Mouse (Mus musculus) spleen, adult 18-20 months (tissue): Measurements from ENCODE around the gene Syngr3.
"Not testable (repeated sequence)": the region's sequence is repeated elsewhere in the genome, so short reads cannot be mapped to it uniquely, and the experiment has no call there.

Source experiments
- DNase-seq, 2 experiments: peaks; one replicate each; pipeline ENCODE4 v3.0.0; 2022; ENCODE audit warnings: mixed read lengths in 2 of 2

The Syngr3 gene

DNA sequence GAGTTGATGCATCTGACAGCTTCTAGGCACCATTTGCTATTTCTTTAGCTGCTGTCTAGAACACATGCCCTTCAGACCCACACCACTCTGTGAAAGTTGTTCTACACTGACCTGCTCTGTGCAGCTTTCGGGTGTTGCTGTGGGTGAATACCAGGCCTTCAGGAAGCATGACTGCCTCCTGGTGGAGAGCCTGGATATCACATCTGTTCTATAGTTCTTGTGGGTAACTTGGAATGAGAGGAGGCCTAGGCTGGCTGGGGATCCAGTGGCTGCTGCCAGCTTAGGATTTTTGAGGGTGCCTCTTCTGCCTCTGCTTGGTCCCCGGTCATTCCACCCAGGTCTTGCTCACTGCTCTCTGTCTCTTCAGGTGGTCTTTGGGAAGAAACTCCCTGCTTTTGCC is 13.6 kb downstream of the Syngr3 start:
- DNase-seq = peak in 1 of 2 experiments; percentile 70

DNA sequence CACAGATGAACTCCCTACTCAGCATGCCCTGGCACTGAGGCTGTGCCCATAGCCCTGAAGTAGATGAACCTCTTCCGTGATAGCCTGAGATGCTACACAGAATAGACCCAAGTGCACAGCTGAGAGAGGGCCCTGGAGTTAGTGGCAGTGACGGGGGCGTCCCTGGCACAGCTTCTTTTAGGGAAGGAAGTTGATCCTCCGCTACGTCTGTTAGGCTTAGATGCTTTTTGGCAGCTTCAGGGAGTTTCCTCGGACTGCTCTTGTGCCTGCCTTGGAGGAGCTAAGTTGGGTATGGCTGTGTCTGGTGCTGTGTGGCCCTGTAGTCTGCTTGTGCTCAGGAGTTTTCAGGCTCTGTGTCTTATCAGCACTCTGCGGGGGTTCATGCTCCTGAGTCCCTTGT is 15.5 kb downstream of the Syngr3 start:
- no peak for DNase-seq

GRCm38 (mm10) chr17:24672141-24672540 is 17.6 kb downstream of the Syngr3 start:
- no peak for DNase-seq

DNA sequence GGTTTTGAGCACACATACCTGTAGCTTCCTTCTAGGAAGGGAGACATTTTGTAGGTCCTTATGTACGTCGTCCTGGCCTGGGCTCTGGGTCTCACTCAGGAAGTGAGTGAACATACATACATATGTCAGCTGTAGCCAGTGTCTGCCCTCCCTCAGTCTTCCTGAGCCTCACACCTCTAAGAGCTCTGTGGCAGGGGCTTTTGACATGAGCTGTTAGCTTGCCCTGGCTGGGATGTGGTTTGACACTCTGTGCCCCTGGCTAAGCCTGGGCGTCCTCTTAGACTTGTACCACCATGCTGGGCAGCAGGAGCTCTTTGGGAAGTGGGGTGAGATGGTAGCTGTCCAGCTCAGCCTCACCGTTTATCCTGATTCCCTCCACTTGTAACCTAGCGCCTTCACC is 18.4 kb downstream of the Syngr3 start:
- no peak for DNase-seq

DNA sequence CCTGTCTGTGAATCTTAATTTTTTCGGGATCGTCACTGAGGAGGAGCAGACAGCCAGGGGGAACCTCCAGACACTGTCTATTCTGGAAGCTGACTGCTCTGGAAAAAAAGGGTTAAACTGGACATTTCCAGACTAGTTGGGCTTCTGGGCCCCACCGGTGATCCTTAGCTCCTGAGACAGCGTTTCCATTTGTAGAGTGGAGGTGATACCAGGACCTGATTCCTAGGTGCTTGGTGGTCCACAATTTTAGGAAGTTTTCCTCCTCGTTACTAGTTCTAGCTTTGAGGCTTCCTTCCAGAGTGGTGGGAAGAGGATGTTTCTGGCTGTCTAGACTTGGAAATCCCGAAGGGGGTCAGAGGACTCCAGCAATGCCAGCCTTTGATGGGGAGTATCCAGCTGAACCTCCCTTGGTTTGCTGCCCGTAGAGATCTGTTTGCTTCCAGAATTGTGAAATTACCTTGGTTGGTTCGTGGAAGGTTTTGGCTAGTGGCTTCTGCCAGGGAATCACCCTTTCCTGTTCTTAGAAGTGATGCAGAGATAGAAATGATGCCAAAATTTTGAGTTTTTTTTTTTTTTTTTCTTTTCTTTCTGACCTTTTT is 19.4 kb downstream of the Syngr3 start:
- DNase-seq = no peak

DNA sequence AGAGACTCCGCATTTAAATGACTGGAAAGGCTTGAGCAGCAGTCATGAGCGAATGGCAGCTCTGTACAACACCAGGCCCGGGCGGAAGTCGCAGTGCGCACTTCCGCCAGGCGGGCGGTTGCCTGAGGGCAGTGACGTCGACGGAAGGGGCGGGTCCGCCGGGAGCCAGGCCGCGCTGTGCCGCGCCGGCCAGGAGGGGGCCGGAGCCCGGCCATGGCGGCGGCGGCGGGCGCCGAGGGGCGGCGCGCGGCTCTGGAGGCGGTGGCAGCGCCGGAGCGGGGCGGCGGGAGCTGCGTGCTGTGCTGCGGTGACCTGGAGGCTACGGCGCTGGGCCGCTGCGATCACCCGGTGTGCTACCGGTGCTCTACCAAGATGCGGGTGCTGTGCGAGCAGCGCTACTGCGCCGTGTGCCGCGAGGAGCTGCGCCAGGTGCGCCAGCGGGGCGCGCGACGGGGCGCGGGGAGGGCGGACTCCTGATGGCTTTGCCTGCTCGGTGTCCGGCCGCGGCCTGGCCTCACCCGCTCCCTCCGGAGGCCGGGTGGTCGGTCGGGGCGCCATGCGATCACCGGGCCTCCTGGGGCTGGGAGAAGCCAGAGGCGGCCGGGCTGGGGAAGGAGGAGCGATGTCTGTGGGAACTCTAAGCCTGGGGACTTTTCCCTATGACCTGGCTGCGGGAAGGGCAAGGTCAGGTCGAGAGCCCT is 20.1 kb downstream of the Syngr3 start, which contains the start of gene Zfp598:
TSS of gene Zfp598 (plus strand) at position 143 of the 701 bp plus-strand sequence.
- DNase-seq = peak; percentile 89 to 96

GRCm38 (mm10) chr17:24669214-24669544 is 20.6 kb downstream of the Syngr3 start:
- DNase-seq = not testable (repeated sequence)

DNA sequence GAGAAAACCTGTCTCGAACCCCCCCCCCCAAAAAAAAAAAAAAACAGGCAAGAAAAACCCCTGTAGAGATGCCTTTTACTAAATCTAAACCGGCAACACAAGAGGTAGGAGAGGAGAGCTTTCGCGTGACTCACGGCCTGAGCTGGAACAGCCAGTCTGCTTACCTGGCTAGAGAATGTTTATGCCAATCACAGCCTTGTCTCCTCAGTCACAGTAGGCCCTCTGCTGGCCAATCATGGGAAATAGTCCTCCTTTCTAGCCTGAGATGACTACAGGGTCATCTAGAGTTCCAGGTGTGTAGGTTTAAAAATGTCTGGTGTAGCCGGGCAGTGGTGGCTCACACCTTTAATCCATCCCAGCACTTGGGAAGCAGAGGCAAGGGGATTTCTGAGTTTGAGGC is 22.3 kb downstream of the Syngr3 start:
- peak; percentile 34 to 57 for DNase-seq

- DNase-seq = not testable (repeated sequence)
These were observed 22.7 kb downstream of the Syngr3 start for GRCm38 (mm10) chr17:24667011-24667410.

DNA sequence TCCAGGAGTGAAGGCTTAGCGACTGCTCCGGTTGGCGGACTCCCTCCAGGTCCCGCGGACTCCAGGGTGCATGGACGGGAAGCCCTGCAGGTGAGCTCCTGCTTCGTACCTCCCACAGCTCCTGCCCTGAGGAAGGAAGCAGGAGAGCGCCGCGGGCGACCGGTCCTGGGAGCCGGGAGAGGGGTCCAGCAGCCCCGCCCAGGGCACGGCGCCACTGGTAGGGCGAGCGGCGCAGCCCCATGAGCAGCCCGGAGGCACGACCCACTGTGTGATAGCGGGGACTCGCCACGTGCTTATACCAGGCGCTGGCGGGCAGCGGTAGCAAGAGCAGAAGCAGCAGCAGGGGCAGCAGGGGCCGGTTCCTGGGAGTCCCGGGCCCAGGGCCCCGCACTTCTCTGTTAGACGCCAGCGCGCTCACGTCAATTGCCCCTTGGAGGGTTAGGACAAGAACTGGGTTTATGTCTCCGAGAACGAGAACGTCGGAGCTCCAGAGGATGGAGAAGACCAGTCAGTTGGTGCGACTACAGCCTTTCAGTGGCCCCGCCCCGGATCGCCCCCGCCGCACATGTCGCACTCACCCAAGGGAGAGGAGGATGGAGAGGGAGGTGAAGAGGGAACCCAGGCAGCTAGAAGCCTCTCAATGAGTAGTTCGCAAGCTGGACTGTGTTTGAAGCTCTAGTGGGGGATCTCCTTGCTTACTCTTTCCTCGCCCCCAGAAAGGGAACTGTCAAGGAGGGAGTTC is 31.6 kb downstream of the Syngr3 start, which contains the start of gene Npw:
TSS of gene Npw (minus strand) at position 441 of the 742 bp plus-strand sequence.
- no peak for DNase-seq

DNA sequence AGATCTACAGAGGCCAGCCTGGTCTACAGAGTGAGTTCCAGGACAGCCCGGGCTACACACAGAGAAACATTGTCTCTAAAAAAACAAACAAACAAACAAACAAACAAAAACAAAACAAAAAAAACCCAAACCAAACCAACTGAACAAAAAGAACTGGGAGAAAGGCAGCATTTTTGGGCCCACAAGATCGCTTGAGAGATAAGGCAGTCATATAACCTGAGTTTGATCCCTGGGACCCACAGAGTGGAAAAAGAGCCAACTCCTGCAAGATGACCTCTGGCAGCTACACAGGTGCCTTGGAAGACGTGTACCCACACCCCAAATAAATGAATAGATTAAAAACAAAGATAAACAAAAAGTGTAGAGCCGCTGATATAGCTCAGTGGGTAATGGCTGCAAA is 34.8 kb downstream of the Syngr3 start:
- no peak for DNase-seq

DNA sequence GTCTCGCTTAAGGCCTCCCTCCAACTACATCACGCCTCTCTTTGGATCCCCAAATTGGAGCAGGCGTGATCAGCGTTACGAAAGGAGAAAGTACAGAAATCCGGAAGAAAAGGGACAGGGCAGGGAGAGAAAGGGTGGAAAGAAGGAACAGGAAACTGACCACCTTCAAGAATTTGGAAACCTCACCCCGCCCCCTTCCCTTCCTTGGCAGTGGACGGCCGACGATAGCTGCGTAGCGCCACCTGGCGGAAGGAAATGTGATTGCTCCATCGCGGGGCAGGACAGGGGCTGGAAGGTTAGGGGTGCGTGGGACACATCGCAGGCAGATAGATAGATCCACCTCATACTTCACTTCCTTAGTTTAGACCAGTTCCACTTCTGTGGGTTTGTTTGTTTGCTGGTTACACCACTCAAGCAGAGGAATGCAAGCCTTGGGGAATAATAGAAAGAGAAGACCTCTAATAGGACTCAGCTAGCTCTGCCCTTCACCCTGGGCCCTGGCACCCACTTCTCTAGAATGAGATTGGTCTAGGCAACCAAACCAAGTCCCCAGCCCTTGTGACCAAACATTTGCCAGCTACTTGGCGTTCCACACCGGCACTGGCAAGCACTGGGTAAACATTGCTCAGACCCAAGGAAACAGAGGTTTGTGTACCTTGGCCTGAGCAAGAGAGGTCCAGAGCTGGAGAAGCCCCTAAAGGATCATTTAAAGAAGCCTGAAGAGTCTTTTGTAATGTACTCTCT is 35.6 kb downstream of the Syngr3 start:
- peak; percentile 42 to 74 for DNase-seq

GRCm38 (mm10) chr17:24651835-24652234 is 37.9 kb downstream of the Syngr3 start:
- no peak for DNase-seq

- no peak for DNase-seq
These were observed 39.0 kb downstream of the Syngr3 start for GRCm38 (mm10) chr17:24650766-24651165.

DNA sequence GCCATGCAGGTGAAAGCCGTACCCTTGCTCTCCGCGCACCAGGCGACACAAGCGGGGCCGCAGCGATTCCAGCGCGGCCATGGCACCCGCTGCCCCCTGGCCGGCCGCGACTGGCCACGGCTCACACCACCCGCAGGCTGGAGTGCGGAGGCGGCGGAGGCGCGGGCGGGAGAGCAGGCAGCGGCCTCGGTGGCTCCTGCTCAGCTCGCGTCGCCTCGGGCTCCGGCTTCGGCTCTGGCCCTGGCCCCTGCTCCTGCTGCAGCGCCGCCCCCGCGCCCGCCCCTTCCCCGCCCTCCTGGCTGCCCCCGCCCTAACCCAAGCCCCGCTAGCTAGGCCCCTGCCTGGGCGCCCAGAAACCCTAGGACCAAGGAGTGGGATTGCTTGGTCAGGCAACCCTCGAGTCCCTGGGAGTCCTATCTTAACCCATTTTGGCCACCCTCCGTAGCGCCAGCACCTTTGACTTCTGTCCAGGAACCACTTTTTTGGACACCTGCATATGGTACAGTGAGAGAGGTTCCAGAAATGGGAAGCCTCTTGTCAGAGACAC is 39.6 kb downstream of the Syngr3 start, which contains the start of gene Slc9a3r2:
TSS of gene Slc9a3r2 (minus strand) at position 258 of the 547 bp plus-strand sequence.
- DNase-seq = no peak

DNA sequence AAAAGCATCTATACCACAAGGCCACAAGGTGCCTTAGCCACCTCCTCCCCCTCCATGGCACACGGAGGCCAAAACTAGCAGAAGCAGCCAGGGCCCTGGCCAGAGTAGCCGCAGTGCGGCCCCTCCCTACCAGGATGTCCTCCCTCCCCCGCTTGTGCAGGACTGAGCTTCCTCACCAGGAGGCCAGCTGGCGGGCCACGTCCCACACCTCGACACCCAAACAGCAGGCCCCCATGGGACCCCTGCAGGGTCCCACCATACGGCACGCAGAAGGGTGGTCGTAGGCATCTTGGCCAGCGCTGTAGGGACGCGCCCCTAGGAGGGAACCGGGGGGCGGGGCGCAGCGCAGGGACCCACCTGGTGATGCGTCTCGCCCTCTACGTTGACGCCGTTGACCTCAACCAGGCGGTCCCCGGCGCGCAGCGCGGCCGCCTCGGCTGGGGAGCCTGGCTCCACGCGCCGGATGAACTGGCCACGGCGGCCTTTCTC is 40.1 kb downstream of the Syngr3 start:
- no peak for DNase-seq

GRCm38 (mm10) chr17:24648731-24649377 is 40.9 kb downstream of the Syngr3 start:
- DNase-seq = no peak

DNA sequence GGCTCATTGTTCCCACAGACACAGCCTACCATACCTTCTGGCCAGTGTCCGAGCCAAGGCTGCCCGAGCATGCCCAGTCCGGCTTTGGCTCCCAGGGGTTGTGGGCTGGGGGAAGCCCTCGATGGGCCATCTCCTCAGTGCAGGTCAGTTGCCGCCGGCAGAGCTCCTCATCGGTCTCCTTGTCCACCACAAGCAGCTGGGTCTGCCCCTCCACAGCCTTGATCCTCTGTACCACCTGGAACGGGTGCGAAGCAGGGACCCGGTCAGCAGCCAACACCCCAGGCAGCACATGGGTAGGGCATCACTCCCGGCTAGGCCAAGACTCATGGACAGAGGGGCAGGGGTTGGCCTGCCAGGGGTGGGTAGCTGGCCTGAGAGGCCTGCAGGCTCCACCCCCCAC is 42.3 kb downstream of the Syngr3 start:
- no peak for DNase-seq

DNA sequence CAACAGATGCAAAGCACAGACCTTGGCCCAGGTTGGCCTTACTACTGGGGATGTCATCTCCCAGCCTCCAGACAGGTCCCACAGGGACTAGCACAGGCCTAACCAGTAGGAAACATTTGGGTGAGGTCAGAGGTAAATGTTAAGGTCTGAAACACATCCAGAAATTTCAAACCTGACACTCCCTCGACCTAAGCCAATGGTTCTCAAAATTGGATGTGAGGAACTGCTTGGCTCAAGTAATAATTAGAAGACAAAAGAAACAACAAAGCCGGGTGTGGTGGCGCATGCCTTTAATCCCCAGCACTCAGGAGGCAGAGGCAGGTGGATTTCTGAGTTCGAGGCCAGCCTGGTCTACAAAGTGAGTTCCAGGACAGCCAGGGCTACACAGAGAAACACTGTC is 43.4 kb downstream of the Syngr3 start:
- DNase-seq = no peak

GRCm38 (mm10) chr17:24645916-24646315 is 43.8 kb downstream of the Syngr3 start:
- no peak for DNase-seq

DNA sequence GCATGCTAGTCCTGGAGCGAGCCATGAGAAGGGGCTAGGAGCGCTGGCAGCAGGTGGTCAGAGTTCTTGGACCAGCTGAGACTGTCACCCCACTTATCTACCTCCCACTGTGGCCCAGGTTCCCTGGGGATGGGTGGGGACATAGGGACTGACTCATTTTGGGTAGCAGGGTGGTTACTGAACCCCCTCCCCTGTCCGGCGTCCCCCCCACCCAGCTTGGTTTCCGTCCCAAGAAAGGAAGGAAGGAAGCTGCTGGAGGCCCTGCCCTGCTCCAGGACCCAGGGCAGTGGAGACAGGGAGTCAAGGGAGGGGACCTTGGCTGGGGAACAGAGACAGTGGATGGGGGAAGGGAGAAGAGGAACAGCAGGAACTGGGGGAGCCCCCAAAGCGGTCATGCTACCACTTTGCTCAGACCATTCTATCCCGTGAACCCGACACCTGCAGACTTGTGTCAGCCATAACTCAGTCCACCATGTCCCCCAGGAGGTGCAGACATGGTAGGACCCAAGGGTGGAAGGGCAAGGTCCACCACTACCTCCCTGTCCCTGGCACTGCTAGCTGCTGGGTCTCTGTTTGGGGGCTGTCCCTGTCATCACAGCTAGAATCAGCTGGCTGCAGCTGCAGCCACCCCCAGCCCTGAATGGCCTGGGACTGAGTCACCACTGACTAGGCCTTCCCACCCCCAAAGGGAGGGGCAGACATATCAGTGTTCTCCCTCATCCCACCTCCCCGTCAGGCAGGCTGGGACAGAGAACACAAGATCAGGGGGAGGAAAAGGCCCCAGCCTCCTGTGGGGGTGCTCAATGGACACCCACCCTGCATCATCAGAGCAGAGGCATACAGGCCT is 44.7 kb downstream of the Syngr3 start:
- no peak for DNase-seq
